ENCODE assay signal across 1 mouse cellular context in the genomic region with DNA sequence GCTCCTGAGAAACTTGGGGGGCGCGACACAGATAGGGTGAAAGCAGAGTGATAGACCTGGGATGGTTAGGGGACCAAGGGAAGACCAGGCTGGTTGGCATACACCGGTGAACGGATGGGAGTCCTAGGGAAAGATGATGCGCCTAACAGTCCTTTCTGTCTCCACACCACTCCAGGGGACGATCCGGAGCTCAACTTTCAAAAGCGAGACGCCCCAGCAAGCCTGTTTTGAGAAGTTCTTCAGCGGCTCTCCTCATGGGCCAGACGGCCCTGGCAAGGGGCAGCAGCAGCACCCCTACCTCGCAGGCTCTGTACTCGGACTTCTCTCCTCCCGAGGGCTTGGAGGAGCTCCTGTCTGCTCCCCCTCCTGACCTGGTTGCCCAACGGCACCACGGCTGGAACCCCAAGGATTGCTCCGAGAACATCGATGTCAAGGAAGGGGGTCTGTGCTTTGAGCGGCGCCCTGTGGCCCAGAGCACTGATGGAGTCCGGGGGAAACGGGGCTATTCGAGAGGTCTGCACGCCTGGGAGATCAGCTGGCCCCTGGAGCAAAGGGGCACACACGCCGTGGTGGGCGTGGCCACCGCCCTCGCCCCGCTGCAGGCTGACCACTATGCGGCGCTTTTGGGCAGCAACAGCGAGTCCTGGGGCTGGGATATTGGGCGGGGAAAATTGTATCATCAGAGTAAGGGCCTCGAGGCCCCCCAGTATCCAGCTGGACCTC.
TF ChIP-seq lines count a peak whose summit lies in the region.

No protein-coding gene starts in this region.

TF ChIP-seq in C2C12, 6 proteins besides CTCF, POLR2A, EP300 and RAD21:
- TF ChIP-seq CEBPB (IDR thresholded peaks at IDR 0.05; ENCODE audit: low read depth) (no peak), MAX (IDR thresholded peaks at IDR 0.05) (peak; percentile 35), FOSL1 (IDR thresholded peaks at IDR 0.05; ENCODE audit: insufficient read depth, low read length, poor library complexity, severe bottlenecking) (no peak), MYOG (IDR thresholded peaks at IDR 0.05; ENCODE audit: control insufficient read depth, extremely low read depth, insufficient read length) (no peak), MYOD1 (IDR thresholded peaks at IDR 0.05; ENCODE audit: control insufficient read depth, insufficient read length, low read depth) (no peak), USF1 (IDR thresholded peaks at IDR 0.05; ENCODE audit: low read depth) (no peak)
